Comparison of ENCODE assay signal across 8 mouse cellular contexts in the genomic region with DNA sequence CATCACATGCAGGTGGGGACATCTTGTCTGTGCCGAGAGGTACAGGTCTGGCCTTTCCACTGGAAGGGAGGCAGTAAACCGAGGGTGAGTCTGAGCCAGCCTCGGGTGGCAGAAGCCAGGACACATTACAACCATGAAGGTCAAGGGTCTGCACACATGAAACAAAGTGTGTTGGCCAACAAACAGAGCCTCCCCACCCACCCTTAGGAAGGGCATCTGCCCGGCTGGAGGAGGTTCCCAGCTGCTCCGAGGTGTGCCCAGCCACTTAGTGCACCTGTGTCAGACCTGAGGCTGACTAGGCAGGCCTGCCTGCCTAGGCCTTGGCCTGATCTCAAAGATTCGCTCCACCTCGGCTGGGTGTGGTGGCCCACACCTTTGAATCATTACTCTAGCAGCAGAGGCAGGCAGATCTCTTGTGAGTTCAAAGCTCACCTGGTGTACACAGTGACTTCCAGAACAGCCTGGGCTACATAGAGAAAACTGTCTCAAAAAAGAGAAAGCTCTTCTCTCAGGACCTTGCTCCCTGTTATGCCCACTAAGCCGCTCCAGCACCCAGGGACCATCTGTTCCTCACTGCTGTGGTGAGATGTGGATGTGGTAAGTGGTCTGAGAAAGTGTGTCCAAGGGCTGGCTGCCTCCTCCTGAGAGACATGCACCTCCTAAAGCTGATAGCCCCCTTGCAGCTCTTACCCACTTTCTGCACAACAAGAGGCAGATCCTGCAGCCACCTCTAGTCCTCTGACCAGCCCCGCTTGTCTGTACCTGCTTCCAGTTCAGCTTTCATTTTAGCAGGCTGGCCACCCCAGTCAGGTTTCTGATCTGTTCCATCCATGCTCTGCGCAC. TPM values are rescaled to one million over a fixed set of nuclear protein-coding genes. Genes with fewer than 3 reads are reported as not detected.
DNase-seq lines count a peak whose midpoint lies in the region; ATAC-seq lines count a peak whose summit lies in the region.

No protein-coding gene starts in this region.

- no peaks in the 10 kb centered on the region for H3K9me3 ChIP-seq in hindbrain, embryonic 10.5 days
- H3K9me3 ChIP-seq in limb, embryonic 15.5 days: no peaks in the 10 kb centered on the region
- H3K9me3 ChIP-seq in stomach, embryonic 16.5 days (replicated peaks; ENCODE audit: control insufficient read depth, low read length): no peaks in the 10 kb centered on the region

- 87% methylated on average over 10 of the region's 10 CpGs for WGBS in hindbrain, embryonic 10.5 days
- WGBS in limb, embryonic 15.5 days: 83% methylated on average over 10 of the region's 10 CpGs
- 74% methylated on average over 10 of the region's 10 CpGs for WGBS in stomach, embryonic 16.5 days

- 0 out of 2 replicates have a peak overlapping the region, but pooled peaks have one; percentile 87 for H3K4me2 ChIP-seq in limb, embryonic 15.5 days
- H3K4me2 ChIP-seq in stomach, embryonic 16.5 days (ENCODE audit: low read depth, low read length): peak overlapping the region; percentile 90

- ATAC-seq in limb, embryonic 15.5 days (ENCODE audit: insufficient number of reproducible peaks, low FRiP score, low TSS enrichment, low read depth): no peak
- ATAC-seq in stomach, embryonic 16.5 days (ENCODE audit: insufficient read depth, low FRiP score): no peak

- H3K4me3 ChIP-seq in hindbrain, embryonic 10.5 days: peak overlapping the region; percentile 100
- H3K4me3 ChIP-seq in limb, embryonic 15.5 days: no peak overlapping the region
- H3K4me3 ChIP-seq in stomach, embryonic 16.5 days (replicated peaks; ENCODE audit: low read length): peak overlapping the region; percentile 95

- peak; percentile 22 for DNase-seq in adrenal gland, postnatal 10 days
- DNase-seq in adrenal gland, postnatal 14 days: no peak
- DNase-seq in right cerebral cortex, postnatal 14 days: peak; percentile 4
- no peak for DNase-seq in right cerebral cortex, postnatal 4 days
- no peak for DNase-seq in hindbrain, embryonic 10.5 days (ENCODE audit: low spot score)
- DNase-seq in embryo, embryonic 11 days: no peak

- H3K27me3 ChIP-seq in hindbrain, embryonic 10.5 days (ENCODE audit: insufficient read depth, poor library complexity, severe bottlenecking): peaks cover 10% of the 10 kb centered on the region; the same call in 1 of the 2 replicates
- H3K27me3 ChIP-seq in limb, embryonic 15.5 days: no peaks in the 10 kb centered on the region
- H3K27me3 ChIP-seq in stomach, embryonic 16.5 days (ENCODE audit: control insufficient read depth, insufficient read depth, low read length): no peaks in the 10 kb centered on the region

- H3K36me3 ChIP-seq in hindbrain, embryonic 10.5 days: peaks cover 11% of the 10 kb centered on the region
- 0 out of 2 replicates have a peak, but pooled peaks cover 3% of the 10 kb centered on the region for H3K36me3 ChIP-seq in limb, embryonic 15.5 days
- no peaks in the 10 kb centered on the region for H3K36me3 ChIP-seq in stomach, embryonic 16.5 days (ENCODE audit: control insufficient read depth, insufficient read depth, low read length)

- H3K27ac ChIP-seq in hindbrain, embryonic 10.5 days: peak overlapping the region; percentile 100
- peak overlapping the region; percentile 99 for H3K27ac ChIP-seq in limb, embryonic 15.5 days
- peak overlapping the region; percentile 100 for H3K27ac ChIP-seq in stomach, embryonic 16.5 days (ENCODE audit: low read length)

- peaks cover 59% of the 10 kb centered on the region for H3K4me1 ChIP-seq in hindbrain, embryonic 10.5 days (replicated peaks)
- peaks cover 57% of the 10 kb centered on the region for H3K4me1 ChIP-seq in limb, embryonic 15.5 days
- peaks cover 37% of the 10 kb centered on the region for H3K4me1 ChIP-seq in stomach, embryonic 16.5 days (ENCODE audit: control insufficient read depth, insufficient read depth, low read length)

- H3K9ac ChIP-seq in limb, embryonic 15.5 days: no peak overlapping the region
- H3K9ac ChIP-seq in stomach, embryonic 16.5 days (ENCODE audit: low read length): peak overlapping the region; percentile 99

RNA-seq across cellular contexts. Expression of gene Actg1, which starts 3.1 kb away (rescaled TPM):
- total RNA-seq in adrenal gland, postnatal 10 days (2021): 100 to 1,000 TPM; 954 to 956 TPM
- 1,064 and 1,109 TPM in 2 replicates for total RNA-seq in adrenal gland, postnatal 14 days (2021)
- 3,119 and 3,536 TPM in 2 replicates for polyA plus RNA-seq in hindbrain, embryonic 10.5 days (2016; fragmentation: Nextera tagmentation; extraction: Ambion mirVana)
- polyA plus RNA-seq in limb, embryonic 15.5 days (2015; fragmentation: Nextera tagmentation; extraction: Ambion mirVana): 2,203 and 2,296 TPM in 2 replicates
- 2,700 and 3,060 TPM in 2 replicates for polyA plus RNA-seq in stomach, embryonic 16.5 days (2015; fragmentation: Nextera tagmentation; extraction: Ambion mirVana)

RNA-seq across cellular contexts. Expression of gene Fscn2, which starts 9.9 kb away (rescaled TPM):
- total RNA-seq in adrenal gland, postnatal 10 days (2021): under 1 TPM; 0.15 to 0.45 TPM
- 0.37 and 0.71 TPM in 2 replicates for total RNA-seq in adrenal gland, postnatal 14 days (2021)
- 0.50 and 0.77 TPM in 2 replicates for polyA plus RNA-seq in hindbrain, embryonic 10.5 days (2016; fragmentation: Nextera tagmentation; extraction: Ambion mirVana)
- 0.31 and 0.79 TPM in 2 replicates for polyA plus RNA-seq in limb, embryonic 15.5 days (2015; fragmentation: Nextera tagmentation; extraction: Ambion mirVana)
- polyA plus RNA-seq in stomach, embryonic 16.5 days (2015; fragmentation: Nextera tagmentation; extraction: Ambion mirVana): 0.44 and 0.80 TPM in 2 replicates

RNA-seq across cellular contexts. Expression of gene Faap100, which starts 27.1 kb away (rescaled TPM):
- total RNA-seq in adrenal gland, postnatal 10 days (2021): 10 to 100 TPM; 19.5 to 26.4 TPM
- total RNA-seq in adrenal gland, postnatal 14 days (2021): 18.7 and 24.6 TPM in 2 replicates
- 38.0 and 45.9 TPM in 2 replicates for polyA plus RNA-seq in hindbrain, embryonic 10.5 days (2016; fragmentation: Nextera tagmentation; extraction: Ambion mirVana)
- polyA plus RNA-seq in limb, embryonic 15.5 days (2015; fragmentation: Nextera tagmentation; extraction: Ambion mirVana): 33.1 and 33.3 TPM in 2 replicates
- 34.5 and 36.1 TPM in 2 replicates for polyA plus RNA-seq in stomach, embryonic 16.5 days (2015; fragmentation: Nextera tagmentation; extraction: Ambion mirVana)

Comparison
In these comparisons a context has a peak if more than half of its experiments do, and no peak if none do; other contexts are left out.
1. DNase-seq: peak in adrenal gland, postnatal 10 days (single experiment) and right cerebral cortex, postnatal 14 days (single experiment); none in adrenal gland, postnatal 14 days (single experiment), right cerebral cortex, postnatal 4 days (single experiment), hindbrain, embryonic 10.5 days (single experiment) and embryo, embryonic 11 days (single experiment).
2. Peak in every context shown above with its lines, with median percentiles within 50 percentile points of each other: H3K27ac ChIP-seq.